Mouse (Mus musculus): Measurements from ENCODE around the gene Hist1h2bn.

DNA sequence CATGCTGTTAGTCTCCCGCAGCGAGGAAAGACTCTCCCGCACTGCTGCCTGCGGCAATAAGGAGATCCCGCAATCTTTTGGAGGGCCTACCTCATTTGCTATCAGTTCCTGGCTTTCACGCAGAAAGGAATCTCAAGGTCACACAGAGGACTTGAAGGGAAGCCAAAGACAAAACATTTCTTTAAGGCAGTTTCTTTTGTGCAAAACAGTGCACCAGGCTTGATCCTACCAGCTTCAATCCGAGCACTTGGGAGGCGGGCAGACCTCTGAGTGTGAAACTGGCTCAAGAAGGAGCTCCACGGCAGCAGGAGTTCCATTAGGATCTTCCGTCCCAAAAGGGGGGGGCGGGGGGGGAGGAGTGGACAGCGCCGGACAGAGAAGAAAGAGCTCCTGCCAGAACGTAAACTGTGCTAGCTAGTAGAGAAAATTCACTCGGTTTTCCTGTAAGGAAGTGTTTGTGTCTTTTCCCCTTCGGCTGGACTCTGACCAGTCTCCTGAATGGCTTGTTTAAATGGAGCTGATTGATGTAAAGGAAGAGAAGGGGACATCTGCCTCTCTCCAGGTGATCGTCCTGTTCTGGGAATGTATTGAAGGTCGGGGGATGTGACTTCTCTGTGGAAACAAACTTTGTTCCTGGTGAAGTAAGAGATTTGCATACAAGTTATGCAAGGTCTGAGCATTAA, 36.8 kb downstream of the Hist1h2bn start:
- TF ChIP-seq POLR2A (IDR thresholded peaks at IDR 0.05; ENCODE audit: control insufficient read depth, low read depth, low read length) (no peak), CTCF (IDR thresholded peaks at IDR 0.05; ENCODE audit: control insufficient read depth, insufficient read depth, insufficient replicate concordance, low read depth, low read length) (no peak)

Measured in testis, adult 2 months (tissue).